Mouse (Mus musculus) stomach, postnatal 0 days (tissue): ENCODE results near the gene Ank2.

Experiments
- CTCF ChIP-seq: IDR thresholded peaks from 2 replicates; pipeline ENCODE4 v1.5.1; 2016; ENCODE audit warnings: antibody characterized with exemption, low read depth, mild to moderate bottlenecking, moderate library complexity
- EP300 ChIP-seq: optimal IDR thresholded peaks from 2 replicates; pipeline ENCODE3; 2016; ENCODE audit warnings: antibody characterized with exemption

GRCm38 (mm10) chr3:127188789-127189128 is 310.4 kb downstream of the Ank2 start:
- TF ChIP-seq EP300: no peak
- no peak for TF ChIP-seq CTCF
